Comparison of ENCODE assay signal across 18 mouse cellular contexts in genomic region chrX:166673404-166673803, GRCm38 (mm10).
DNase-seq lines count a peak whose midpoint lies in the region; TF ChIP-seq lines count a peak whose summit lies in the region.
"Had no signal": no experiment of that assay in that cellular context is flagged by ENCODE, and none has a peak within 500 bp of the region (broad histone marks: within the 10 kb centered on the region; RNA-seq: fewer than 3 reads in every experiment).

No protein-coding gene starts in this region.

- no peak overlapping the region for H3K4me3 ChIP-seq in cortical plate, adult 2 months (ENCODE audit: insufficient read depth, low read length)
- H3K4me3 ChIP-seq: embryonic facial prominence, embryonic 10.5 days; forebrain, embryonic 13.5 days; heart, embryonic 13.5 days; hindbrain, embryonic 13.5 days had no signal

- TF ChIP-seq POLR2A in cortical plate, adult 2 months (IDR thresholded peaks at IDR 0.05; ENCODE audit: extremely low read depth, insufficient read depth, low read length): no peak

- TF ChIP-seq CTCF in cortical plate, adult 2 months (IDR thresholded peaks at IDR 0.05; ENCODE audit: extremely low read depth, insufficient read depth, low read length): no peak

- H3K27ac ChIP-seq in cortical plate, adult 2 months (ENCODE audit: insufficient read depth, low read length): peak overlapping the region; percentile 59; the same call in 1 of the 2 replicates
- H3K27ac ChIP-seq: embryonic facial prominence, embryonic 10.5 days; forebrain, embryonic 13.5 days; heart, embryonic 13.5 days; hindbrain, embryonic 13.5 days; hindbrain, postnatal 0 days had no signal

- peaks cover 2% of the 10 kb centered on the region for H3K4me1 ChIP-seq in cortical plate, adult 2 months (ENCODE audit: control insufficient read depth, insufficient read depth, low read length)
- H3K4me1 ChIP-seq: embryonic facial prominence, embryonic 10.5 days; forebrain, embryonic 13.5 days; heart, embryonic 13.5 days; hindbrain, embryonic 13.5 days had no signal

- intact Hi-C loops in heart, postnatal 10 days (cut with DNase I): no loop called here

- peak; percentile 8 for DNase-seq in heart, postnatal 10 days
- DNase-seq in heart, postnatal 4 days: no peak
- peak; percentile 63 for DNase-seq in brain, adult 2 months (ENCODE audit: low read depth, low spot score)
- peak; percentile 17 for DNase-seq in telencephalon, adult 2 months (ENCODE audit: low read depth, low spot score)
- DNase-seq in adrenal gland, postnatal 14 days: no peak
- DNase-seq: adrenal gland, adult 2 months; adrenal gland, postnatal 36 days; cerebellum, adult 11 months; cerebellum, adult 8-10 months; cerebellum, postnatal 25 days; forebrain, postnatal 0 days; gastrocnemius, postnatal 36 days had no signal

Comparison
In these comparisons a context has a peak if more than half of its experiments do, and no peak if none do; other contexts are left out.
1. DNase-seq: peak in heart, postnatal 10 days (2 of 2), brain, adult 2 months (single experiment) and telencephalon, adult 2 months (single experiment); none in heart, postnatal 4 days (single experiment) and adrenal gland, postnatal 14 days (single experiment).